Mouse (Mus musculus): ENCODE measurements at regions not wholly inside any gene's neighbourhood (a gene's known extent, or its start where the extent isn't known, plus 50 kb on each side); places are given as distances from the start of the nearest gene placed in this dataset.

DNA sequence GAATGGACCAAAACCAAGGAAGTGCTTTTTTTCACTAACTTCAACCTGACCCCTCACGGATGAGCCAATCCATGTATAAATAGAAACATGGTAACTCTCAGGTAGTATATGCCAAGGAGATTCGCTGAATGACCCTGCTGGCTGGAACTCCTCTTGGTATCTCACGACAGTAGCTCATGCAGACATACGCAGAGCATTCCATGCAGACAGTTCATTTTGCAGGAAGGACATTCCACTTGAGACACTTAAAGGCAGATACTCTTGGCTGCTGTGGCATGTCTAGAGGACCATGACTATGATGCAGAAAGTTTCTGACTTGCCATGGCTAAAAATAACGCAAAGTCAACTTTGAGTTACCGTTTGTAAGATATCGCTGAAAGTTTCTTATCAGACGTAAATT lies 195.6 kb upstream of the Pitx2 start:
- DNase-seq (ENCODE audit: low spot score in 2 of 2) = no peak

- DNase-seq (ENCODE audit: low spot score in 2 of 2) = no peak
These were observed 160.8 kb upstream of the Pitx2 start for GRCm38 (mm10) chr3:129038877-129039276.

GRCm38 (mm10) chr3:129044834-129045233 lies 154.8 kb upstream of the Pitx2 start:
- no peak for DNase-seq (ENCODE audit: low spot score in 2 of 2)

DNA sequence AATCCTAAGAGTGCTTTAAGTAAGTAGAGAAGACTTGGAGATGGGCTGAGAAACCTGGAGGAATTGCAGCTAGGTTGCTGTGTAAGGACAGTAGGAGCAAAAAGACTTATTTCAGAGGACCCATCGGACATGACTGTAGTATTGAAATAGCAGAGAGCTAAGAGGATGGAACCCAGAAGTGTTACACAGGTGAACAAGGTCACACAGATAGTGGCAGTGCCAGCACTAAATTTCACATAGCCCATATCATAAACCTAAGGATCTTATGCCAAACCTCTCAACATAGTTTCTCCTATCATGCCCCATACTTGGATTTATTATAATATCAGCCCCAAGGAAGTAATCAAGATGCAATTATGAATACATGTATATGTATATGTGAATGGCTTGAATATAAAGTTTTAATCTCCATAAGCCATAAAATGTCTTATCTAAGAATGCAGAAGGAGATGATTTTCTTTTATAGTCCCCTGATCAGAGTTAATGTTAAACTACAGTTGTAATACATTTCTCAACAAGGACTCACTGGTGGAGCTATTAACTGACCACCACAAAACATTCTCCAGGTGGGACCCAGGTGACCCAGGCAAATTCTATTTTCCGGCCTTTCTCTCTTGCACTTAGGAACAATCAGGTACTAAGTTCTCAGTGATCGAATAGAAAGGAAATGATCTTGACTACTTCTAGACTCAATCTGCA lies 149.6 kb upstream of the Pitx2 start:
- no peak for DNase-seq (ENCODE audit: low spot score in 2 of 2)

GRCm38 (mm10) chr3:129065457-129066364 lies 134.0 kb upstream of the Pitx2 start:
- no peak for DNase-seq (ENCODE audit: low spot score in 2 of 2)

DNA sequence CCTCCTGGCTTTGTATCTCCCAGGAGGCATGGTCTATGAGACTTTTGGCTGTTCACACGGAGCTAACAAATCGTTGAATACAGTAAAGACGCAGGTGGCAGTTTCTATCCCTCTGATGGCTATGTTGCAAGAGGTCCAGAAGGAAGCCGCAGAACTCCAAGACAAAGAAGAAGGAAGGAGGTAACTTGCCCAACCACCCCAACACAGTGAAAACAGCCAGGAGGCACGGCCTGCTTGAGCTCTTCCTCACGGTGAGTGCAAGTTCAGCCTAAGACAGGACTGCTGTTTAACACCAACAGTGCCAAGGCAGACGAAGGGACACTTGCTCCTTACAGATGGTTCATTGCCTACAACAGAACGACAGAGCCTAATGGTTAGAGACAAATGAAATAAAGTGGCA lies 130.0 kb upstream of the Pitx2 start:
- no peak for DNase-seq (ENCODE audit: low spot score in 2 of 2)

GRCm38 (mm10) chr3:129070521-129070933 lies 129.2 kb upstream of the Pitx2 start:
- no peak for DNase-seq (ENCODE audit: low spot score in 2 of 2)

- no peak for DNase-seq (ENCODE audit: low spot score in 2 of 2)
These were observed 128.7 kb upstream of the Pitx2 start for GRCm38 (mm10) chr3:129071002-129071401.

DNA sequence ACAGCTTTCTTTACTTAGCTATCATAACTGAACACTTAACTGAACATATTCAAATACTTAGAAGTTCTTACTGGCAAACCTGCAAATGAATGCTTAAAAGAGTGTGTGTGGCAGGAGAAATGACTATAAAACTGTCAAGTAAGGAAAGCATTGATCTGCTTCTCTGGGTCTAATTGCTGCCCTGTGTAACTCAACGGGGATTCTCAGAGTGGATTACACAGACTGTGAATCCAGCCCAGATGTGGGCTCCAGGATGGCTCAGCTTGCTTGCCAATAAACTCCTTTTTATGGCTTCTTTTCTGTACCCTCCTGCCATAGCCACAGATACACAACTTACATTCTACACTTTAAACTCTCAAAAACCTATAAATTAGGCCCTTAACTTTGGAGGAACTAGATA lies 123.3 kb upstream of the Pitx2 start:
- no peak for DNase-seq (ENCODE audit: low spot score in 2 of 2)

DNA sequence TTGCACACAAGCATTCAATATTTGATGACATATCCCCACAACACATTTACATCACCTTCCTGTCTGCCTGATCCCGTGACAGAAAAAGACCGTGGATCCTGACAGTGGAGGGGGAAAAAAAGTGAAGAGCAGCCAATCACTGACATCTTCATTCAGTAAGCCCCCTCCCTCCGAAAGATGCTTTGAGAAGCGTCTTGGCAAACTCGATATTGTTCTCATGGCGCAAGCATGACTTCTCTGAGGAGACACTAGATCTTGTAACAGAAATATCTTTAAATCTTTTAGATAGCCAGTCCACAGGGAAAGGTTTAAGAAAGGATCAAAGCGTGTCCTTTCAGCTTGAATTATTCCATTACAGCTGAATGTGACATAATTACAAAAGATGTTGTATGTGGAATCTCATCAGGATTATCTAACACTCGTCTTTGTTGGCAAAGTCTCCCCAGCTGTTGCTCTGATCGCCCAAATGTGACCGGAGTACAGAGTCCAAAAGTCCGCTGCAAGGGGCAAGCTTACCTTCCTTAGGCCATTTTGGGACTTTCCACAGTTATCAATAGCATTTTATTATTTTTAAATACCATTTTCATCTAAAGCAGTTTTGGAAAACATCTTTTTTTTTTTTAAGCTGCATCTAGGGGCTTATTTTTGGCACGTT lies 95.8 kb upstream of the Pitx2 start:
- DNase-seq (ENCODE audit: low spot score in 2 of 2) = no peak

- DNase-seq (ENCODE audit: low spot score in 2 of 2) = no peak
These were observed 94.9 kb upstream of the Pitx2 start for GRCm38 (mm10) chr3:129104811-129105210.

GRCm38 (mm10) chr3:129106174-129106573 lies 93.5 kb upstream of the Pitx2 start:
- no peak for DNase-seq (ENCODE audit: low spot score in 2 of 2)

DNA sequence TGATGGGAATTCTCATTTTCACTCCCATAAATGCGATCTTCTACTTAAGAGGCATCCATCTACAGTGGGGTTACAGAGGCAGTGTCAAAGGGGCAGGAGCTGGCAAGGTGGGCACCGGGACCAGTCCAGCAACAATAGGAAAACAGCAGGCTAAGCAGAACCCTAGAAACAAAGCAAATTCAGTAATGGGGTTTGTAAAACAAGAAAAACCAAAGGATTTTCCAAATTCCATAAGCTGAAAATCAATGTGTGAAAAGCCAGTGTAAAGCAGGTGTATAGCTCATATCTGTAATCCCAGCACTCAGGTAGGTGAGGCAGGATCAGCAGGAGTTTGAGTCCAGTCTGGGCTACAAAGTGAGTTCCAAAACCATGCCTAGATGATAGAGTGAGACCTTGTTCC lies 69.2 kb upstream of the Pitx2 start:
- no peak for DNase-seq (ENCODE audit: low spot score in 2 of 2)

DNA sequence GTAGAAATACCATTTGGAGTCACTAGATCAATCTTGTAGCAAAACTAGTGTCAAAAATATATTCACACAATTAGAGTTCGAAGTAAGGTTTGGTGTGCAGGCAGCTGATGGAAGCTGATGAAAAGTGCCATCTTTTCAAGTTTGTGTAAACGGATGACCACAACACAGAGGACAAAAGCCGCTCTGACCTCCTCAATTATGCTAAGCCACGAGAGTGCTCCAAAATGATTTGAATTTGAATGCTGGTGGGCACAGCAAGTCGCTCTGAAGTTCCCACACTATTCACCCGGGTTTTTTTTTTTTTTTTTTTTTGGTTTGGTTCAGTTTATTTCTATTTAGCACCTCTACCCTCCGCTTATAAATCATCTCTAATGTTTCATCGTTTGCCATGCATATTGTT lies 68.5 kb upstream of the Pitx2 start:
- DNase-seq (ENCODE audit: low spot score in 2 of 2) = no peak

- no peak for DNase-seq (ENCODE audit: low spot score in 2 of 2)
These were observed 67.7 kb upstream of the Pitx2 start for GRCm38 (mm10) chr3:129131877-129132433.
